20 mouse cellular contexts compared by ENCODE assay signal in the genomic region with DNA sequence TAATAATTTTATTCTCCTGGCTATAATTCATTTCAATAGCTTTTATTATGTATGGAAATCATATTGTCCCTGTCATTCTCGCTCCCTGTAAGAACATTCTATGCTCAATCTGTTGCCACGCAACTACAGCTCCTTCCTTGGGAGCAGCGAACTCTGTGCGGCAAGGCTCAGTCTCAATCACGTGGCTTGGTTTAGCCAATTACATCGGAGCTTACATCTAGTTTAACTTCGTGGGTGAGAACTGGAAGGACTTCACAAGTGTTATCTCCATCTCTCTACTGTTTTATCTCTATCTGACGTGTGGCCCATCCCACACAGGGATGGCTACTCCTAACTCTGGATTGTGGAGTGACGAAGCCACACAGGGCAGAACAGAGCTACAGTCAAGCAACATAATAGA.
"Had no signal": no experiment of that assay in that cellular context is flagged by ENCODE, and none has a peak within 500 bp of the region (broad histone marks: within the 10 kb centered on the region; RNA-seq: fewer than 3 reads in every experiment).

No protein-coding gene starts in this region.

- H3K9me3 ChIP-seq: limb, embryonic 12.5 days; liver, embryonic 13.5 days; lung, embryonic 15.5 days; midbrain, embryonic 15.5 days; neural tube, embryonic 12.5 days; stomach, embryonic 15.5 days had no signal

- H3K4me2 ChIP-seq: limb, embryonic 12.5 days; liver, embryonic 13.5 days; lung, embryonic 15.5 days; midbrain, embryonic 11.5 days; midbrain, embryonic 15.5 days; neural tube, embryonic 12.5 days; stomach, embryonic 15.5 days had no signal

- H3K27ac ChIP-seq: kidney, postnatal 0 days; layer of hippocampus, adult 2 months; left cerebral cortex, adult 2 months; limb, embryonic 12.5 days; liver, embryonic 13.5 days; lung, embryonic 15.5 days; macrophage; midbrain, embryonic 15.5 days; neural tube, embryonic 12.5 days; stomach, embryonic 15.5 days had no signal

- DNase-seq: kidney, adult 8-10 months; kidney, postnatal 36 days; liver; liver, embryonic 13.5 days; liver, postnatal 0 days; lung, postnatal 14 days; thymus, adult 18-20 months; thymus, postnatal 14 days had no signal

- H3K4me1 ChIP-seq: limb, embryonic 12.5 days; liver, embryonic 13.5 days; megakaryocyte, embryonic 14.5 days; midbrain, embryonic 15.5 days; neural tube, embryonic 12.5 days; stomach, embryonic 15.5 days had no signal

- H3K36me3 ChIP-seq: limb, embryonic 12.5 days; liver, embryonic 13.5 days; lung, embryonic 15.5 days; midbrain, embryonic 15.5 days; neural tube, embryonic 12.5 days; stomach, embryonic 15.5 days had no signal

- H3K9ac ChIP-seq: limb, embryonic 12.5 days; liver, embryonic 13.5 days; liver, postnatal 0 days; lung, embryonic 15.5 days; midbrain, embryonic 15.5 days; neural tube, embryonic 12.5 days; stomach, embryonic 15.5 days had no signal

- ATAC-seq: intestine, postnatal 0 days; liver, postnatal 0 days; midbrain, embryonic 15.5 days had no signal

- H3K27me3 ChIP-seq: limb, embryonic 12.5 days; liver, embryonic 13.5 days; lung, embryonic 15.5 days; megakaryocyte, embryonic 14.5 days; midbrain, embryonic 15.5 days; neural tube, embryonic 12.5 days; stomach, embryonic 15.5 days had no signal

- H3K4me3 ChIP-seq: layer of hippocampus, adult 2 months; left cerebral cortex, adult 2 months; limb, embryonic 12.5 days; liver, embryonic 13.5 days; lung, embryonic 15.5 days; megakaryocyte, embryonic 14.5 days; midbrain, embryonic 15.5 days; neural tube, embryonic 12.5 days; stomach, embryonic 15.5 days had no signal
